Mouse (Mus musculus): ENCODE data around the gene E030030I06Rik. TPM values are rescaled to one million over a fixed set of nuclear protein-coding genes. Genes with fewer than 3 reads are reported as not detected.
A peak's percentile ranks its signal among the peaks of the same experiment; 100 is the strongest.
"Not testable (repeated sequence)": the region's sequence is repeated elsewhere in the genome, so short reads cannot be mapped to it uniquely, and the experiment has no call there.

The E030030I06Rik gene
- polyA plus RNA-seq, 1 experiment from 2014 or later: 15.6 TPM

GRCm38 (mm10) chr10:22149691-22150465, 808 bp upstream of the E030030I06Rik start:
- Histone ChIP-seq H3K9ac (peak overlapping the region; percentile 68; the same call in 1 of the 2 replicates), H3K36me3 (no peaks in the 10 kb centered on the region), H3K27ac (no peak overlapping the region), H3K27me3 (peaks cover 40% of the 10 kb centered on the region), H3K4me3 (peak overlapping the region; percentile 59), H3K4me1 (peaks cover 15% of the 10 kb centered on the region), H3K9me3 (replicated peaks) (no peaks in the 10 kb centered on the region), H3K4me2 (replicated peaks) (peak overlapping the region; percentile 89)
- 0 out of 2 replicates have a peak, but pooled peaks have one; percentile 1 for ATAC-seq (ENCODE audit: low FRiP score)
- under 1% methylated on average over 50 of the region's 50 CpGs for WGBS

GRCm38 (mm10) chr10:22148441-22149072, 513 bp downstream of the E030030I06Rik start:
- Histone ChIP-seq H3K9me3 (replicated peaks) (no peaks in the 10 kb centered on the region), H3K4me2 (replicated peaks) (peak overlapping the region; percentile 89), H3K27me3 (peaks cover 37% of the 10 kb centered on the region), H3K27ac (peak overlapping the region; percentile 40; the same call in 1 of the 2 replicates), H3K9ac (peak overlapping the region; percentile 68), H3K4me3 (peak overlapping the region; percentile 59), H3K36me3 (no peaks in the 10 kb centered on the region), H3K4me1 (peaks cover 15% of the 10 kb centered on the region)
- under 1% methylated on average over 50 of the region's 50 CpGs for WGBS
- ATAC-seq (ENCODE audit: low FRiP score): peak; percentile 82

- Histone ChIP-seq H3K4me3 (no peak overlapping the region), H3K9ac (no peak overlapping the region), H3K27ac (no peak overlapping the region), H3K27me3 (no peaks in the 10 kb centered on the region), H3K4me2 (replicated peaks) (no peak overlapping the region), H3K4me1 (0 out of 2 replicates have a peak, but pooled peaks cover 2% of the 10 kb centered on the region), H3K36me3 (no peaks in the 10 kb centered on the region), H3K9me3 (replicated peaks) (0 out of 2 replicates have a peak, but pooled peaks cover 3% of the 10 kb centered on the region)
- no peak for ATAC-seq (ENCODE audit: low FRiP score)
- 68% methylated on average over 5 of the region's 5 CpGs for WGBS
These were observed 6.1 kb downstream of the E030030I06Rik start for GRCm38 (mm10) chr10:22142926-22143325.

GRCm38 (mm10) chr10:22142194-22142593, 6.9 kb downstream of the E030030I06Rik start:
- not testable (repeated sequence) for H3K9ac ChIP-seq; H3K4me3 ChIP-seq; ATAC-seq (ENCODE audit: low FRiP score); H3K4me2 ChIP-seq (replicated peaks); H3K9me3 ChIP-seq (replicated peaks); H3K27ac ChIP-seq; H3K4me1 ChIP-seq; H3K27me3 ChIP-seq; H3K36me3 ChIP-seq
- 89% methylated on average over 1 of the region's 1 CpGs for WGBS

- Histone ChIP-seq H3K27me3 (no peaks in the 10 kb centered on the region), H3K9me3 (replicated peaks) (0 out of 2 replicates have a peak, but pooled peaks cover 3% of the 10 kb centered on the region), H3K4me2 (replicated peaks) (peak overlapping the region; percentile 67), H3K4me3 (peak overlapping the region; percentile 42), H3K9ac (peak overlapping the region; percentile 64), H3K36me3 (no peaks in the 10 kb centered on the region), H3K27ac (no peak overlapping the region), H3K4me1 (0 out of 2 replicates have a peak, but pooled peaks cover 2% of the 10 kb centered on the region)
- under 1% methylated on average over 19 of the region's 19 CpGs for WGBS
- ATAC-seq (ENCODE audit: low FRiP score): peak; percentile 71
These were observed 8.3 kb downstream of the E030030I06Rik start for GRCm38 (mm10) chr10:22140665-22141280.

GRCm38 (mm10) chr10:22074531-22074930, 74.5 kb downstream of the E030030I06Rik start:
- Histone ChIP-seq H3K9me3 (replicated peaks) (0 out of 2 replicates have a peak, but pooled peaks cover 3% of the 10 kb centered on the region), H3K4me3 (no peak overlapping the region), H3K36me3 (no peaks in the 10 kb centered on the region), H3K4me2 (replicated peaks) (no peak overlapping the region), H3K27me3 (no peaks in the 10 kb centered on the region), H3K27ac (no peak overlapping the region), H3K4me1 (no peaks in the 10 kb centered on the region), H3K9ac (no peak overlapping the region)
- no peak for ATAC-seq (ENCODE audit: low FRiP score)
- WGBS: 85% methylated on average over 2 of the region's 2 CpGs

- no peak for ATAC-seq (ENCODE audit: low FRiP score)
- Histone ChIP-seq H3K27ac (no peak overlapping the region), H3K36me3 (no peaks in the 10 kb centered on the region), H3K9ac (no peak overlapping the region), H3K4me3 (no peak overlapping the region), H3K27me3 (no peaks in the 10 kb centered on the region), H3K4me2 (replicated peaks) (no peak overlapping the region), H3K9me3 (replicated peaks) (0 out of 2 replicates have a peak, but pooled peaks cover 3% of the 10 kb centered on the region), H3K4me1 (no peaks in the 10 kb centered on the region)
- WGBS: 61% methylated on average over 2 of the region's 2 CpGs
These were observed 76.3 kb downstream of the E030030I06Rik start for GRCm38 (mm10) chr10:22072739-22073138.

GRCm38 (mm10) chr10:22070576-22070975, 78.5 kb downstream of the E030030I06Rik start:
- WGBS: 81% methylated on average over 4 of the region's 4 CpGs
- Histone ChIP-seq H3K36me3 (no peaks in the 10 kb centered on the region), H3K27ac (no peak overlapping the region), H3K27me3 (no peaks in the 10 kb centered on the region), H3K9ac (no peak overlapping the region), H3K4me2 (replicated peaks) (no peak overlapping the region), H3K4me3 (no peak overlapping the region), H3K9me3 (replicated peaks) (0 out of 2 replicates have a peak, but pooled peaks cover 3% of the 10 kb centered on the region), H3K4me1 (no peaks in the 10 kb centered on the region)
- ATAC-seq (ENCODE audit: low FRiP score): no peak

GRCm38 (mm10) chr10:22070168-22070567, 78.9 kb downstream of the E030030I06Rik start:
- Histone ChIP-seq H3K27ac (no peak overlapping the region), H3K4me1 (no peaks in the 10 kb centered on the region), H3K9me3 (replicated peaks) (0 out of 2 replicates have a peak, but pooled peaks cover 3% of the 10 kb centered on the region), H3K36me3 (no peaks in the 10 kb centered on the region), H3K4me3 (no peak overlapping the region), H3K4me2 (replicated peaks) (no peak overlapping the region), H3K27me3 (no peaks in the 10 kb centered on the region), H3K9ac (no peak overlapping the region)
- WGBS: 89% methylated on average over 2 of the region's 2 CpGs
- ATAC-seq (ENCODE audit: low FRiP score): no peak

GRCm38 (mm10) chr10:22067979-22068378, 81.1 kb downstream of the E030030I06Rik start, which contains the start of gene 4930444G20Rik:
4930444G20Rik (minus strand) TSS chr10:22068079.
- H3K4me3 ChIP-seq; H3K4me2 ChIP-seq (replicated peaks); H3K4me1 ChIP-seq; H3K27ac ChIP-seq; H3K9me3 ChIP-seq (replicated peaks); H3K27me3 ChIP-seq; H3K36me3 ChIP-seq; H3K9ac ChIP-seq; ATAC-seq (ENCODE audit: low FRiP score): not testable (repeated sequence)
- WGBS: 92% methylated on average over 7 of the region's 7 CpGs
